Mouse (Mus musculus) layer of hippocampus, adult 2 months (tissue): ENCODE data around the gene Cps1. TPM values are rescaled to one million over a fixed set of nuclear protein-coding genes. Genes with fewer than 3 reads are reported as not detected.

ENCODE experiments used
- DNase-seq, 2 experiments: peaks; one replicate each; pipeline ENCODE4 v3.0.0; 2022; ENCODE audit warnings: low spot score in 2 of 2
- H3K27ac ChIP-seq: fragments of 200-600 bp; 2 replicates; pipeline ENCODE4 v1.8.1; 2022
- H3K4me3 ChIP-seq: fragments of 200-600 bp; 2 replicates; pipeline ENCODE4 v1.8.1; 2022; ENCODE audit warnings: mild to moderate bottlenecking
- CTCF ChIP-seq: fragments of 200-600 bp; conservative IDR thresholded peaks from 2 replicates; pipeline ENCODE4 v1.8.1; 2022; ENCODE audit warnings: antibody characterized with exemption, mild to moderate bottlenecking, moderate library complexity
- total RNA-seq, 2 experiments: library from RNA; stranded (reverse); gene quantifications; 2 replicates each; pipeline ENCODE4 v1.2.3; 2021

Cps1 gene
- total RNA-seq, 2 experiments from 2014 or later, result 0.10 to 0.20 TPM

DNA sequence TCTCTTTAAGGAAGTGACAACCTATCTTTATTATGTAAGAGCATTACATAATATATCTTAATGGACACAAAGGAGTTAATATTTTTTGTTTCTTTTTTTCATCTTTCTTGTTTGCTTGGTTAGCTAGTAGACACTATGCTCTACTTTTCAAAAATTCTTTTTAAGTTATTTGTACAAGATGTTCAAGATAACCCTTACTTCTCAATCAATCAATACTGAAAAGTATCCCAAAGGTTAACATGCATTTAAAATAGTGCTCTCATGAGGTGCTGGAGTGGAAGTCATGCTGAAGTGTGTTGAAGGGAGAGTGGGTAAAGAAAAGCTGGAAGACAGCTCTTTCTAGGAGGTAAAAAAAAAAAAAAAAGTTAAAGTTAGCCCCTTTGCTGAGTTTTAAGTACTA is 145.1 kb downstream of the Cps1 start:
- no peak overlapping the region for H3K27ac ChIP-seq
- DNase-seq, result no peak
- H3K4me3 ChIP-seq, result no peak overlapping the region
- TF ChIP-seq CTCF, result no peak

DNA sequence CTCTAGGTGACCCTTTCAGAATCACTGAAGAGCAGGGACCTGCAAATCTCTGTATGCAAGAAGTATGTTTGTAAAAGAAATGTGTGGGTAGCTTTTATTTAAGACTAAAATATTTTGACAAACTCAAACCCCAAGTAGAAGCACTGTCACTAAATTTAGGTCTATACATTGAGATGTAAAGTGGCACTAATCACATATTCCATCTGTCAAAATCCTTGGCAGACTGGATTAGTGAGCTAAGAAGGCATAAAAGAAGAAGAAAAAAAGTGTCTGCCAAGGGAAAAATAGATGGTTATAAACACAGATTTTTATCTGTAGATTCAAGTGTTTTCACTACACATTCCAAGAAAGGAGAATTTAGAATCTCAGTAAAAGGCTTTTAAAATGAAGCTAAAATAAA is 145.6 kb downstream of the Cps1 start:
- no peak for TF ChIP-seq CTCF
- Histone ChIP-seq H3K27ac (no peak overlapping the region), H3K4me3 (no peak overlapping the region)
- no peak for DNase-seq

- no peak for TF ChIP-seq CTCF
- Histone ChIP-seq H3K27ac (no peak overlapping the region), H3K4me3 (no peak overlapping the region)
- DNase-seq, result no peak
Measured at GRCm38 (mm10) chr1:67276270-67276669, 153.4 kb downstream of the Cps1 start.

Other genes with a start within 250 kb of the Cps1 start
- gene Myl1, start 177.6 kb upstream of the Cps1 start, total RNA-seq, result 1 to 10 TPM in 1 of 2 experiments, under 1 TPM in 1; 0.71 to 1.1 TPM
- gene Lancl1, start 84.2 kb upstream of the Cps1 start, total RNA-seq, result 100 to 1,000 TPM; 196 to 205 TPM